In the genomic region with DNA sequence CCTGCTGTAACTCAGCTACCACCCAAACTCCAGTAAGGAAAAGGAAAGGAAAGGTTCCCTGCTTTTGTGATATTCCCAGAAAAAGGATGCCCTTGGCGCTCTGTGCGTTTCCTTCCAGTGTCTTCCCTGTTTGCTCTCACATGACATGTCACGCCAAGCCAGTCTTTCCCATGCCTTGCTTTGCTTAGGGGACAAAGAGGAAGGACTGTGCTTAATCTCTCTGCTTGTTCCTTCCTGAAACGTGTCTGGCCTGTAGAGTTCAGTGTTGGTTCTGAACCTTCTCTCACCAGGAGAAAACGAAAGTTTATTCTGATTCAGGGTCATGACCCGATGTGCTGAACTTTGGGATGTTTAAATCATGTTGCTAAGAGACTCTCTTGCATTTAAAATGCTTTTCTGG, we compare ENCODE assay signal across 9 mouse cellular contexts. TPM values are rescaled to one million over a fixed set of nuclear protein-coding genes. Genes with fewer than 3 reads are reported as not detected.
DNase-seq lines count a peak whose midpoint lies in the region; ATAC-seq and TF ChIP-seq lines count a peak whose summit lies in the region.
"Had no signal": no experiment of that assay in that cellular context is flagged by ENCODE, and none has a peak within 500 bp of the region (broad histone marks: within the 10 kb centered on the region; RNA-seq: fewer than 3 reads in every experiment).

No protein-coding gene starts in this region.

- peak overlapping the region; percentile 51 for H3K27ac ChIP-seq in bone marrow macrophage, adult 2 months (ENCODE audit: insufficient read depth, low read depth, low read length)
- peak overlapping the region; percentile 77 for H3K27ac ChIP-seq in liver, embryonic 16.5 days (ENCODE audit: low read length)
- no peak overlapping the region for H3K27ac ChIP-seq in forebrain, embryonic 13.5 days

- intact Hi-C loops in heart, postnatal 10 days (cut with DNase I), result no loop called here

- TF ChIP-seq POLR2A in bone marrow macrophage, adult 2 months (IDR thresholded peaks at IDR 0.05; ENCODE audit: borderline replicate concordance, low read depth, low read length), result no peak

- H3K4me3 ChIP-seq in bone marrow macrophage, adult 2 months (ENCODE audit: insufficient read depth, low read length), result no peak overlapping the region
- H3K4me3 ChIP-seq in liver, embryonic 16.5 days (ENCODE audit: low read depth, low read length), result no peak overlapping the region
- H3K4me3 ChIP-seq in forebrain, embryonic 13.5 days, result no peak overlapping the region

- H3K9ac ChIP-seq in liver, embryonic 16.5 days (ENCODE audit: low read depth, low read length), result no peak overlapping the region
- no peak overlapping the region for H3K9ac ChIP-seq in forebrain, embryonic 13.5 days

- peak; percentile 69 for ATAC-seq in liver, embryonic 16.5 days (ENCODE audit: low read depth)
- ATAC-seq in forebrain, embryonic 13.5 days, result no peak
- no peak for ATAC-seq in CD4-positive, CD25-positive, alpha-beta regulatory T cell, adult 4 months

- H3K4me1 ChIP-seq in bone marrow macrophage, adult 2 months (ENCODE audit: control insufficient read depth, insufficient read depth, low read length), result peaks cover 8% of the 10 kb centered on the region
- no peaks in the 10 kb centered on the region; the same call in 1 of the 2 replicates for H3K4me1 ChIP-seq in liver, embryonic 16.5 days (ENCODE audit: control insufficient read depth, low read depth, low read length)
- no peaks in the 10 kb centered on the region for H3K4me1 ChIP-seq in forebrain, embryonic 13.5 days

- no peaks in the 10 kb centered on the region for H3K36me3 ChIP-seq in liver, embryonic 16.5 days (ENCODE audit: control insufficient read depth, insufficient read depth)
- H3K36me3 ChIP-seq in forebrain, embryonic 13.5 days (ENCODE audit: poor library complexity, severe bottlenecking), result no peaks in the 10 kb centered on the region

- 10% methylated on average over 6 of the region's 6 CpGs for WGBS in liver, embryonic 16.5 days (ENCODE audit: insufficient replicate concordance)
- WGBS in forebrain, embryonic 13.5 days, result 76% methylated on average over 6 of the region's 6 CpGs

- DNase-seq in adipocyte (ENCODE audit: low spot score), result peak; percentile 42
- DNase-seq in heart, postnatal 10 days, result peak; percentile 39
- no peak for DNase-seq in frontal cortex, adult 2 months (ENCODE audit: extremely low spot score in 1 of 2, low spot score in 1 of 2)
- DNase-seq: cerebellum, adult 9-11 months; thymus, postnatal 25 days had no signal

- H3K27me3 ChIP-seq in liver, embryonic 16.5 days (ENCODE audit: control insufficient read depth, insufficient read depth, low read depth, low read length), result no peaks in the 10 kb centered on the region
- no peaks in the 10 kb centered on the region for H3K27me3 ChIP-seq in forebrain, embryonic 13.5 days

- H3K9me3 ChIP-seq in liver, embryonic 16.5 days (replicated peaks; ENCODE audit: control insufficient read depth, low read length), result no peaks in the 10 kb centered on the region
- no peaks in the 10 kb centered on the region for H3K9me3 ChIP-seq in forebrain, embryonic 13.5 days (replicated peaks)

- H3K4me2 ChIP-seq in liver, embryonic 16.5 days (ENCODE audit: low read depth, low read length), result no peak overlapping the region
- no peak overlapping the region for H3K4me2 ChIP-seq in forebrain, embryonic 13.5 days

- TF ChIP-seq CTCF in bone marrow macrophage, adult 2 months (IDR thresholded peaks at IDR 0.05; ENCODE audit: low read depth, low read length), result no peak

RNA-seq across cellular contexts. Expression of a gene that starts 28.2 kb away (rescaled TPM):
- 0.72 TPM in 1 of 2 replicates, not detected in the other for polyA plus RNA-seq in bone marrow macrophage, adult 2 months (2012; ENCODE audit: insufficient read depth, insufficient read length, missing spikeins)
- total RNA-seq in heart, postnatal 10 days (2021), result 10 to 100 TPM; 14.1 to 23.5 TPM
- polyA plus RNA-seq in liver, embryonic 16.5 days (2015; fragmentation: Nextera tagmentation; extraction: Ambion mirVana), result 7.9 and 10.1 TPM in 2 replicates
- polyA plus RNA-seq in forebrain, embryonic 13.5 days (2015; fragmentation: Nextera tagmentation; extraction: Ambion mirVana), result 10.9 and 14.0 TPM in 2 replicates
- polyA plus RNA-seq in CD4-positive, CD25-positive, alpha-beta regulatory T cell, adult 4 months (2017; shearing (Covaris generic)), result 10 to 100 TPM in 1 of 2 experiments, 1 to 10 TPM in 1; 5.9 to 10.8 TPM
- 4.6 and 5.3 TPM in 2 replicates for polyA plus RNA-seq in frontal cortex, adult 2 months (2012; rRNA removed)

RNA-seq across cellular contexts. Expression of a gene that starts 45.1 kb away (rescaled TPM):
- polyA plus RNA-seq in bone marrow macrophage, adult 2 months (2012; ENCODE audit: insufficient read depth, insufficient read length, missing spikeins), result 1,487 and 1,542 TPM in 2 replicates
- 100 to 1,000 TPM; 592 to 638 TPM for total RNA-seq in heart, postnatal 10 days (2021)
- polyA plus RNA-seq in liver, embryonic 16.5 days (2015; fragmentation: Nextera tagmentation; extraction: Ambion mirVana), result 367 and 434 TPM in 2 replicates
- polyA plus RNA-seq in forebrain, embryonic 13.5 days (2015; fragmentation: Nextera tagmentation; extraction: Ambion mirVana), result 497 and 551 TPM in 2 replicates
- 1,000 to 10,000 TPM; 2,328 to 3,093 TPM for polyA plus RNA-seq in CD4-positive, CD25-positive, alpha-beta regulatory T cell, adult 4 months (2017; shearing (Covaris generic))
- 657 and 684 TPM in 2 replicates for polyA plus RNA-seq in frontal cortex, adult 2 months (2012; rRNA removed)

Comparison
In these comparisons a context has a peak if more than half of its experiments do, and no peak if none do; other contexts are left out.
1. DNase-seq: peak in adipocyte (single experiment) and heart, postnatal 10 days (2 of 2); none in frontal cortex, adult 2 months (0 of 2).